28 mouse cellular contexts compared by ENCODE assay signal in genomic region chr8:4349335-4349734, GRCm38 (mm10).
"Had no signal": no experiment of that assay in that cellular context is flagged by ENCODE, and none has a peak within 500 bp of the region (broad histone marks: within the 10 kb centered on the region; RNA-seq: fewer than 3 reads in every experiment).

No protein-coding gene starts in this region.

- ATAC-seq: hindbrain, embryonic 16.5 days; inflammation-experienced regulatory T-cells, adult 6 months; liver, embryonic 12.5 days had no signal

- H3K9me3 ChIP-seq: heart, embryonic 10.5 days; heart, embryonic 12.5 days; hindbrain, embryonic 10.5 days; hindbrain, embryonic 12.5 days; kidney, embryonic 15.5 days; limb, embryonic 13.5 days; limb, embryonic 15.5 days; liver, embryonic 12.5 days had no signal

- H3K4me3 ChIP-seq: gastrocnemius, adult 2 months; heart, embryonic 10.5 days; heart, embryonic 12.5 days; hindbrain, embryonic 10.5 days; hindbrain, embryonic 12.5 days; kidney, embryonic 15.5 days; left cerebral cortex, adult 2 months; limb, embryonic 13.5 days; limb, embryonic 15.5 days; liver, embryonic 12.5 days had no signal

- DNase-seq: gastrocnemius, adult 2 months; gastrocnemius, postnatal 10 days; gastrocnemius, postnatal 25 days; heart, adult 18-20 months; heart, postnatal 10 days; heart, postnatal 4 days; kidney, adult 11 months; kidney, adult 2 months; kidney, adult 9 months; kidney, postnatal 14 days; kidney, postnatal 36 days; layer of hippocampus, adult 9-11 months; layer of hippocampus, postnatal 36 days; left cerebral cortex, postnatal 4 days had no signal

- H3K27me3 ChIP-seq: heart, embryonic 12.5 days; hindbrain, embryonic 12.5 days; kidney, embryonic 15.5 days; limb, embryonic 13.5 days; limb, embryonic 15.5 days; liver, embryonic 12.5 days had no signal

- H3K4me1 ChIP-seq: hindbrain, embryonic 12.5 days; limb, embryonic 13.5 days; liver, embryonic 12.5 days had no signal

- H3K9ac ChIP-seq: heart, embryonic 12.5 days; hindbrain, embryonic 12.5 days; hindbrain, embryonic 14.5 days; kidney, embryonic 15.5 days; limb, embryonic 13.5 days; limb, embryonic 15.5 days; liver, embryonic 12.5 days; liver, embryonic 14.5 days had no signal

- H3K4me2 ChIP-seq: heart, embryonic 12.5 days; hindbrain, embryonic 12.5 days; hindbrain, embryonic 14.5 days; kidney, embryonic 15.5 days; limb, embryonic 13.5 days; limb, embryonic 15.5 days; liver, embryonic 12.5 days had no signal

- H3K27ac ChIP-seq: gastrocnemius, adult 2 months; heart, embryonic 10.5 days; hindbrain, embryonic 10.5 days; hindbrain, embryonic 12.5 days; hindbrain, embryonic 14.5 days; kidney, embryonic 15.5 days; kidney, postnatal 0 days; left cerebral cortex, adult 2 months; limb, embryonic 13.5 days; limb, embryonic 15.5 days; liver, embryonic 12.5 days; liver, embryonic 14.5 days had no signal

- H3K36me3 ChIP-seq: heart, embryonic 10.5 days; heart, embryonic 12.5 days; hindbrain, embryonic 10.5 days; kidney, embryonic 15.5 days; limb, embryonic 13.5 days; limb, embryonic 15.5 days; liver, embryonic 12.5 days had no signal
